Mouse (Mus musculus) stomach, postnatal 0 days (tissue): ENCODE data around the gene Gm17657. TPM values are rescaled to one million over a fixed set of nuclear protein-coding genes. Genes with fewer than 3 reads are reported as not detected.

Experiments used
- ATAC-seq: fragments of 200-750 bp; cut with Nextera tagmentation; 2 replicates; pipeline ENCODE4 v1.8.0; 2017; ENCODE audit not compliant: low FRiP score, low TSS enrichment
- DNase-seq: peaks from one replicate; pipeline ENCODE4 v3.0.0-alpha.2; 2016; ENCODE audit warnings: low spot score
- H3K27ac ChIP-seq: fragments of 300-500 bp; sonication (generic); replicated peaks from 2 replicates; pipeline ENCODE4 v1.5.1; 2014; ENCODE audit warnings: mild to moderate bottlenecking, control low read depth
- H3K27me3 ChIP-seq: fragments of 300-500 bp; sonication (generic); 2 replicates; pipeline ENCODE4 v1.6.1; 2014; ENCODE audit warnings: low read length; ENCODE audit not compliant: control insufficient read depth, insufficient read depth
- H3K36me3 ChIP-seq: fragments of 300-500 bp; sonication (generic); 2 replicates; pipeline ENCODE4 v1.6.1; 2014; ENCODE audit warnings: low read length, mixed read lengths; ENCODE audit not compliant: control insufficient read depth, insufficient read depth
- H3K4me1 ChIP-seq: fragments of 300-500 bp; sonication (generic); replicated peaks from 2 replicates; pipeline ENCODE4 v1.6.1; 2014; ENCODE audit warnings: antibody characterized with exemption; ENCODE audit not compliant: control insufficient read depth, insufficient read depth
- H3K4me2 ChIP-seq: fragments of 300-500 bp; sonication (generic); replicated peaks from 2 replicates; pipeline ENCODE4 v1.6.1; 2014; ENCODE audit warnings: low read depth, mild to moderate bottlenecking, control low read depth, moderate library complexity
- H3K4me3 ChIP-seq: fragments of 300-500 bp; sonication (generic); 2 replicates; pipeline ENCODE4 v1.5.1; 2014; ENCODE audit warnings: low read depth, low read length, control low read depth
- H3K9ac ChIP-seq: fragments of 300-500 bp; sonication (generic); 2 replicates; pipeline ENCODE4 v1.6.1; 2014; ENCODE audit warnings: mild to moderate bottlenecking, low read length, control low read depth, mixed read lengths
- H3K9me3 ChIP-seq: fragments of 300-500 bp; sonication (generic); 2 replicates; pipeline ENCODE4 v1.6.1; 2016; ENCODE audit warnings: low read length; ENCODE audit not compliant: control insufficient read depth
- CTCF ChIP-seq: IDR thresholded peaks from 2 replicates; pipeline ENCODE4 v1.5.1; 2016; ENCODE audit warnings: antibody characterized with exemption, low read depth, mild to moderate bottlenecking, moderate library complexity
- EP300 ChIP-seq: optimal IDR thresholded peaks from 2 replicates; pipeline ENCODE3; 2016; ENCODE audit warnings: antibody characterized with exemption
- WGBS: fragments of 180-500 bp; shearing (Covaris S2); extraction: QIAGEN DNeasy Blood & Tissue Kit; methylation state at CpG from one replicate; pipeline ENCODE4 v1.1.7; 2014; 5-methylcytosine and 5-hydroxymethylcytosine counted together
- polyA plus RNA-seq: library from polyadenylated mRNA; unstranded; fragments of >200 nt; fragmentation: Nextera tagmentation; extraction: Ambion mirVana; gene quantifications from 2 replicates; pipeline ENCODE4 v1.2.1, GENCODE M21; 2015

Gm17657 gene
- polyA plus RNA-seq, 1 experiment from 2014 or later, result not detected

GRCm38 (mm10) chr17:29483282-29483681 is 66.2 kb downstream of the Gm17657 start:
- 0 out of 2 replicates have a peak, but pooled peaks cover 3% of the 10 kb centered on the region for H3K9me3 ChIP-seq
- WGBS, result 95% methylated on average over 2 of the region's 2 CpGs
- H3K9ac ChIP-seq, result no peak overlapping the region
- H3K4me1 ChIP-seq, result no peaks in the 10 kb centered on the region
- no peaks in the 10 kb centered on the region for H3K27me3 ChIP-seq
- H3K27ac ChIP-seq, result no peak overlapping the region
- H3K36me3 ChIP-seq, result no peaks in the 10 kb centered on the region
- ATAC-seq (peak; percentile 48), DNase-seq (no peak)
- TF ChIP-seq EP300 (no peak), CTCF (no peak)
- H3K4me3 ChIP-seq, result no peak overlapping the region
- H3K4me2 ChIP-seq, result no peak overlapping the region

GRCm38 (mm10) chr17:29482632-29483031 is 66.8 kb downstream of the Gm17657 start:
- no peak overlapping the region for H3K27ac ChIP-seq
- H3K4me2 ChIP-seq, result no peak overlapping the region
- no peak overlapping the region for H3K4me3 ChIP-seq
- 0 out of 2 replicates have a peak, but pooled peaks cover 3% of the 10 kb centered on the region for H3K9me3 ChIP-seq
- TF ChIP-seq EP300, result no peak
- TF ChIP-seq CTCF, result peak; percentile 31; the same call in 1 of the 2 replicates
- ATAC-seq, result no peak
- no peak overlapping the region for H3K9ac ChIP-seq
- WGBS, result 88% methylated on average over 7 of the region's 7 CpGs
- H3K4me1 ChIP-seq, result no peaks in the 10 kb centered on the region
- no peaks in the 10 kb centered on the region for H3K27me3 ChIP-seq
- no peak for DNase-seq
- no peaks in the 10 kb centered on the region for H3K36me3 ChIP-seq

- Histone ChIP-seq H3K9ac (no peak overlapping the region), H3K4me1 (no peaks in the 10 kb centered on the region), H3K9me3 (0 out of 2 replicates have a peak, but pooled peaks cover 3% of the 10 kb centered on the region), H3K27me3 (no peaks in the 10 kb centered on the region), H3K4me2 (no peak overlapping the region), H3K36me3 (no peaks in the 10 kb centered on the region), H3K4me3 (no peak overlapping the region), H3K27ac (no peak overlapping the region)
- TF ChIP-seq EP300 (no peak), CTCF (no peak)
- no peak for ATAC-seq
- WGBS, result 88% methylated on average over 2 of the region's 2 CpGs
- no peak for DNase-seq
These were observed 69.2 kb downstream of the Gm17657 start for GRCm38 (mm10) chr17:29480256-29480655.

GRCm38 (mm10) chr17:29478271-29478670 is 71.2 kb downstream of the Gm17657 start:
- Histone ChIP-seq H3K4me3 (no peak overlapping the region), H3K27ac (no peak overlapping the region), H3K36me3 (no peaks in the 10 kb centered on the region), H3K9me3 (0 out of 2 replicates have a peak, but pooled peaks cover 3% of the 10 kb centered on the region), H3K27me3 (no peaks in the 10 kb centered on the region), H3K4me2 (no peak overlapping the region), H3K4me1 (no peaks in the 10 kb centered on the region), H3K9ac (no peak overlapping the region)
- TF ChIP-seq CTCF (no peak), EP300 (no peak)
- no peak for DNase-seq
- ATAC-seq, result peak; percentile 59
- WGBS, result 74% methylated on average over 4 of the region's 4 CpGs

- no peak overlapping the region for H3K27ac ChIP-seq
- TF ChIP-seq CTCF, result no peak
- TF ChIP-seq EP300, result no peak
- no peak for ATAC-seq
- H3K27me3 ChIP-seq, result no peaks in the 10 kb centered on the region
- no peaks in the 10 kb centered on the region for H3K4me1 ChIP-seq
- H3K9ac ChIP-seq, result no peak overlapping the region
- no peak overlapping the region for H3K4me2 ChIP-seq
- 90% methylated on average over 10 of the region's 10 CpGs for WGBS
- H3K9me3 ChIP-seq, result 0 out of 2 replicates have a peak, but pooled peaks cover under 1% of the 10 kb centered on the region
- no peaks in the 10 kb centered on the region for H3K36me3 ChIP-seq
- no peak overlapping the region for H3K4me3 ChIP-seq
- no peak for DNase-seq
These were observed 72.1 kb downstream of the Gm17657 start for GRCm38 (mm10) chr17:29477357-29477756.

GRCm38 (mm10) chr17:29476461-29476860 is 73.0 kb downstream of the Gm17657 start:
- TF ChIP-seq CTCF (no peak), EP300 (no peak)
- Histone ChIP-seq H3K36me3 (no peaks in the 10 kb centered on the region), H3K4me2 (no peak overlapping the region), H3K9ac (no peak overlapping the region), H3K4me1 (no peaks in the 10 kb centered on the region), H3K27me3 (no peaks in the 10 kb centered on the region), H3K27ac (no peak overlapping the region), H3K9me3 (no peaks in the 10 kb centered on the region), H3K4me3 (no peak overlapping the region)
- 68% methylated on average over 4 of the region's 4 CpGs for WGBS
- ATAC-seq (no peak), DNase-seq (no peak)
